Mouse (Mus musculus): ENCODE measurements around the gene A430033K04Rik. TPM values are rescaled to one million over a fixed set of nuclear protein-coding genes. Genes with fewer than 3 reads are reported as not detected.

A430033K04Rik gene
- total RNA-seq, 2 experiments from 2014 or later, result 11.5 to 12.3 TPM

DNA sequence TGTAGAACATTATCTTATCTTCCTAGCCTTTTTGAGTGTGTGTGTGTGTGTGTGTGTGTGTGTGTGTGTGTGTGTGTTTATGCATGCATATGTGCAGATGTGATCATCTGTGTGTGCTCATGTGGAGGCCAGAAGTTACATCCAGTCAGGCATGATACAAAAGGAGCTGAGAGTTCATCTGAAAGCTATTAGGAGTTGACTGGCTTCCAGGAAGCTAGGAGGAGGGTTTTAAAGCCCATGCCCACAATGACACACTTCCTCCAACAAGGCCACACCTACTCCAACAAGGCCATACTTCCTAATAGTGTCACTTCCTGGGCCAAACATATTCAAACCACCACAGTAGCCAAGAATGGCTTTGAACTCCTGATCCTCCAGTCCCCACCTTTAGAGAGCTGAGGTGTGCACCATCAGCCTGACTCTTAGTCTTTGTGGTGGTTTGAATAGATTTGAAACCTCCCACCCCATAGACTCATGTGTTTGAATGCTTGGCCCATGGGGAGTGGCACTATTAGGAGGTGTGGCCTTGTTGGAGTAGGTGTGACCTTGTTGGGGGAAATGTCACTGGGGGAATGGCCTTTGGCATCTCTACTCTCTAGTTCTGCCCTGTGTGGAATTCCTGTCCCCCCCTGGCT lies 70.4 kb downstream of the A430033K04Rik start:
- intact Hi-C loops (cut with DNase I), result no loop called here
- no peak for DNase-seq (ENCODE audit: low spot score in 2 of 2)

DNA sequence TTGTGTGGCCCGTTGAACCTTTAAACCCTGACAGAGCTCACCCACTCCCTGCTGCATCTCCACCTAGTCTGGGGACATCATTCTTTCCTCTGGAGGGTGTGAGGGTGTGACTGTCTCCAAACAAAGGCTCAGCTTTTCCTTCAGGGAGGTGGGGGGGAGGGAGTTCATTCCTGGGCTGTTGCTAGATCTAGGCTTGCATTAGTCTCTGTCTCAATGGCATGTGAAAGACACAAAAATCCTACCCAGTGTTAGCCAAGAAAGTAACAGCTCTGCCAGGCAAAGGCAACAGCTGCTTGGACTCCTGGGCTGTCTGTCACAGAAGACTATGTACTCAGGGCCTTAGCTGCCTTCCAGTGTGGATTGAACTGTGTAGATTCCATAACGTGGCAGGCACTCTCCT lies 71.4 kb downstream of the A430033K04Rik start:
- peak in 1 of 2 experiments; percentile 12 for DNase-seq (ENCODE audit: low spot score in 2 of 2)
- intact Hi-C loops (cut with DNase I), result no loop called here

DNA sequence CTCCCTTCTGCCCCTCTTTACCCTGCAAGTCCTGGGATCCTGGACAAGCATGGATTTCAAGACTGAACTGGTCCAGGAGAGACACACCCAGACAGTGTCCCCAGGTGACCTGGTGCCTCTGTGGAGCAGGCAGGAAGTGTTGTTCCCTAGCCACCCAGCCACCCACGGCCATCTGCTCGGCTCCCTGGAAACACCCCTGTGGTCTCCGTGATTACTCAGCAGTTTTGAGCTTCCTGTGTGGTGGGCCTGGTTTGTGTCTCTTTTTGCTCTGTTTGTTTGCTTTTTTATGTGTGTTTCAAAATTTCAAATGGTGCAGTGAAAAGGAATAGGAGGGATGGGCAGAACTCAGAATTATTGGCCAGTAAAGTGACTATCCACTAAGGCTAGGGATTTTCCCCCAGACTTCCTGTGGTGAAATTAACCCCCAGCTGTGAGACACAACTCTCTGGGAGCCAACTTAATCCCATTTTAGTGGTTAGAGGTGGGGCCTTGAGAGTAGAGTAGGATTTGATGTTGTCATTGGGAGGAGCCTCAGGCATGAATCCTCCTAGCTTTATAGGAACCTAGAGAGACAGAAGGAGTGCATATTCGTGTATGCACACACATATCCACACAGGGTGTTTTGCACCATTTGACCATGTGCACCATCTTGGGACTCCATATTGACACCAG lies 72.0 kb downstream of the A430033K04Rik start:
- intact Hi-C loops (cut with DNase I), result no loop called here

DNA sequence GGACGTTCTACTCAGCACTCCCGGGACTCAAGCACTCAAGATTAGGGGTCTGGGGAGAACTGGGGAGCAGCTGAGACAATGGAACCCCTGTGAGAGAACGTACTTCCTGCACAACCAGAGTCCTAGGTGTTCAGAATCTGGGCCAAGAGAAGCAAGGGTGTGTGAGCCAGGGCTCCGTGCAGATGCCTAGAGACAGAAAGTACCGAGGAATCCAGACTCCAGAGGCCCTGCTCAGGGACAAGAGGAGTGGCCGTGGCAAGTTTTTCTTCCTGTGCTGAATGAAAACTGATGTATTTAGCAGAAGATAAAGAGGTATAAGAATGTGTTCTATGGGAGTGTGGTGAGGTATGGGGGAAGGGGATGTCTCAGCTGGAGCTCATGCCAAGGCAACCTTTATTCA lies 74.8 kb downstream of the A430033K04Rik start:
- intact Hi-C loops (cut with DNase I), result no loop called here

More for the DNA sequence above, 72.0 kb downstream of the A430033K04Rik start:
- peak; percentile 31 to 55 for DNase-seq (ENCODE audit: low spot score in 2 of 2)

More for the DNA sequence above, 74.8 kb downstream of the A430033K04Rik start:
- DNase-seq (ENCODE audit: low spot score in 2 of 2), result no peak

Small RNA genes within 50 kb of the gene (microRNA-seq; reads per million reads assigned to microRNA genes)
- 0 reads per million in 2 experiments for gene Gm24082

Other genes starting within 250 kb of the A430033K04Rik start
- 10 to 100 TPM; 19.2 to 21.0 TPM for gene Zfp157, start 181.4 kb upstream of the A430033K04Rik start, total RNA-seq (2021)
- gene 1700123K08Rik, start 58.1 kb upstream of the A430033K04Rik start, total RNA-seq (2021), result not detected
- gene Zfp68, start 3.1 kb upstream of the A430033K04Rik start, total RNA-seq (2021), result 10 to 100 TPM; 22.8 to 26.6 TPM
- 10 to 100 TPM; 37.9 to 42.1 TPM for gene Fam20c, start 131.7 kb downstream of the A430033K04Rik start, total RNA-seq (2021)
- not detected for gene Gm5294, start 197.2 kb downstream of the A430033K04Rik start, total RNA-seq (2021)

Measured in left cerebral cortex, postnatal 14 days (tissue).